ENCODE assay signal across 8 mouse cellular contexts in the genomic region with DNA sequence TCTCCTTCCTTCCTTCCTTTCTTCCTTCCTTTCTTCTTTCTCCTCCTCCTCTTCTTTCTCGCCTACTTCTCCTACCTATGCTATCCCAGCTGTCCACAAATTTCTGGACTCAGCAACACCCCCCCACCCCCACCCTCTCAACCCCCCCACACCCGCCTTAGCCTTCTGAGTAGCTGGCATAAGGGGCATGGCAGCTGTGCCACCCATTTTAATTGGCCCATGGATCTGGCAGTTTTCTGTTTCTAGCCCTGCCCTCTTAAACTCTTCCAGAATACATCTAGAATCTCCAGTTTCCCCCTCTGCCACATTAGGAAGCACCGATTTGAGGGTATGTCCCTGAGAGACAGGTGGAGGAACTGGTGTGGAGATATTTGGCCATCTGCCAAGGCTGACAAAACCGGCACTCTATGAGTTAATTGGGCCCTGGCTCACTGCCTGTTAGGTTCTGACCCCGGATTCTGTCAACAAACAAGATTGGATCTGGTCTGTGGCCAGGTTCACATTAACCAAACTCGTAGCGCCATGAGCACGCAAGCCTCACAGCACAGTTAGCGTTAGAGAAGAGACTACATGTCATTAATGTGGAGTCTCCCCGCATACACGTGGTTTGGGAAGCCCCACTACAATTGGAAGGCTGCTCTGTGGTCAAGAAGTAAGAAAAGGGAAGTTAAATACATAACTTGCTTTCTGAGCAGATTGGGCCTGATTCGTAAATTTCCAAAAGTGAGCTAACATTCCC. TPM values are rescaled to one million over a fixed set of nuclear protein-coding genes. Genes with fewer than 3 reads are reported as not detected.
DNase-seq lines count a peak whose midpoint lies in the region; ATAC-seq lines count a peak whose summit lies in the region.

No protein-coding gene starts in this region.

- H3K4me1 ChIP-seq in midbrain, embryonic 11.5 days (ENCODE audit: control insufficient read depth, insufficient read depth, low read length) = no peaks in the 10 kb centered on the region
- peaks cover 11% of the 10 kb centered on the region for H3K4me1 ChIP-seq in midbrain, embryonic 10.5 days
- 0 out of 2 replicates have a peak, but pooled peaks cover 7% of the 10 kb centered on the region for H3K4me1 ChIP-seq in embryonic facial prominence, embryonic 14.5 days (ENCODE audit: control insufficient read depth, insufficient read depth, low read length)
- H3K4me1 ChIP-seq in intestine, embryonic 14.5 days (replicated peaks; ENCODE audit: control insufficient read depth, insufficient read depth, low read length) = peaks cover 11% of the 10 kb centered on the region; the same call in 1 of the 2 replicates

- H3K9me3 ChIP-seq in midbrain, embryonic 11.5 days (ENCODE audit: control insufficient read depth, low read length) = no peaks in the 10 kb centered on the region
- no peaks in the 10 kb centered on the region for H3K9me3 ChIP-seq in midbrain, embryonic 10.5 days (replicated peaks)
- H3K9me3 ChIP-seq in embryonic facial prominence, embryonic 14.5 days (ENCODE audit: control insufficient read depth, low read length) = no peaks in the 10 kb centered on the region
- no peaks in the 10 kb centered on the region for H3K9me3 ChIP-seq in intestine, embryonic 14.5 days (ENCODE audit: control insufficient read depth, low read length)

- H3K36me3 ChIP-seq in midbrain, embryonic 11.5 days (ENCODE audit: control insufficient read depth, insufficient read depth, low read length) = no peaks in the 10 kb centered on the region
- no peaks in the 10 kb centered on the region for H3K36me3 ChIP-seq in midbrain, embryonic 10.5 days
- no peaks in the 10 kb centered on the region for H3K36me3 ChIP-seq in embryonic facial prominence, embryonic 14.5 days (ENCODE audit: control insufficient read depth, insufficient read depth, low read length)
- no peaks in the 10 kb centered on the region for H3K36me3 ChIP-seq in intestine, embryonic 14.5 days (ENCODE audit: control insufficient read depth, insufficient read depth, low read length)

- no peak overlapping the region for H3K9ac ChIP-seq in midbrain, embryonic 11.5 days (ENCODE audit: low read length)
- H3K9ac ChIP-seq in embryonic facial prominence, embryonic 14.5 days (ENCODE audit: low read depth, low read length) = no peak overlapping the region
- no peak overlapping the region for H3K9ac ChIP-seq in intestine, embryonic 14.5 days (ENCODE audit: low read length)

- H3K4me3 ChIP-seq in midbrain, embryonic 11.5 days (ENCODE audit: low read depth, low read length) = no peak overlapping the region
- H3K4me3 ChIP-seq in midbrain, embryonic 10.5 days = no peak overlapping the region
- H3K4me3 ChIP-seq in embryonic facial prominence, embryonic 14.5 days (ENCODE audit: low read depth, low read length) = no peak overlapping the region
- H3K4me3 ChIP-seq in intestine, embryonic 14.5 days (ENCODE audit: low read depth, low read length) = no peak overlapping the region

- DNase-seq in midbrain, embryonic 11.5 days (ENCODE audit: low spot score, missing footprints) = peak; percentile 76
- DNase-seq in midbrain, embryonic 10.5 days (ENCODE audit: low spot score) = no peak
- DNase-seq in embryonic facial prominence, embryonic 14.5 days (ENCODE audit: low spot score) = peak; percentile 74
- peak; percentile 60 for DNase-seq in intestine, embryonic 14.5 days (ENCODE audit: low spot score)
- peak; percentile 54 to 58 for DNase-seq in lung, adult 18-20 months
- peak; percentile 37 for DNase-seq in retina, embryonic 14.5 days (ENCODE audit: low spot score)
- DNase-seq in frontal cortex, postnatal 10 days (ENCODE audit: low spot score in 2 of 2) = no peak
- no peak for DNase-seq in left cerebral cortex, adult 11 months (ENCODE audit: low spot score)

- 72% methylated on average over 12 of the region's 12 CpGs for WGBS in midbrain, embryonic 11.5 days
- WGBS in midbrain, embryonic 10.5 days = 74% methylated on average over 12 of the region's 12 CpGs
- WGBS in embryonic facial prominence, embryonic 14.5 days = 27% methylated on average over 12 of the region's 12 CpGs
- WGBS in intestine, embryonic 14.5 days = 24% methylated on average over 12 of the region's 12 CpGs

- H3K27me3 ChIP-seq in midbrain, embryonic 11.5 days (ENCODE audit: control insufficient read depth, insufficient read depth, low read length) = no peaks in the 10 kb centered on the region
- no peaks in the 10 kb centered on the region for H3K27me3 ChIP-seq in midbrain, embryonic 10.5 days (ENCODE audit: low read depth, poor library complexity, severe bottlenecking)
- no peaks in the 10 kb centered on the region for H3K27me3 ChIP-seq in embryonic facial prominence, embryonic 14.5 days (replicated peaks; ENCODE audit: control insufficient read depth, insufficient read depth, low read length)
- no peaks in the 10 kb centered on the region for H3K27me3 ChIP-seq in intestine, embryonic 14.5 days (replicated peaks; ENCODE audit: control insufficient read depth, insufficient read depth, low read length)

- ATAC-seq in midbrain, embryonic 11.5 days (ENCODE audit: low FRiP score) = no peak
- ATAC-seq in embryonic facial prominence, embryonic 14.5 days (ENCODE audit: low read depth) = peak; percentile 62; the same call in 1 of the 2 replicates
- ATAC-seq in intestine, embryonic 14.5 days (replicated peaks; ENCODE audit: low FRiP score, low TSS enrichment, low read depth) = no peak

- no peak overlapping the region for H3K4me2 ChIP-seq in midbrain, embryonic 11.5 days
- peak overlapping the region; percentile 36 for H3K4me2 ChIP-seq in embryonic facial prominence, embryonic 14.5 days (ENCODE audit: low read depth, low read length)
- H3K4me2 ChIP-seq in intestine, embryonic 14.5 days (ENCODE audit: low read length) = peak overlapping the region; percentile 39

- H3K27ac ChIP-seq in midbrain, embryonic 11.5 days (ENCODE audit: low read depth, low read length) = no peak overlapping the region
- no peak overlapping the region for H3K27ac ChIP-seq in midbrain, embryonic 10.5 days (replicated peaks)
- no peak overlapping the region for H3K27ac ChIP-seq in embryonic facial prominence, embryonic 14.5 days (replicated peaks; ENCODE audit: low read depth, low read length)
- H3K27ac ChIP-seq in intestine, embryonic 14.5 days (ENCODE audit: low read depth) = no peak overlapping the region

RNA-seq across cellular contexts. Expression of a gene that starts 11.2 kb away (rescaled TPM):
- 43.9 and 55.0 TPM in 2 replicates for polyA plus RNA-seq in midbrain, embryonic 11.5 days (2014; fragmentation: Nextera tagmentation; extraction: Ambion mirVana)
- 30.6 and 39.9 TPM in 2 replicates for polyA plus RNA-seq in midbrain, embryonic 10.5 days (2016; fragmentation: Nextera tagmentation; extraction: Ambion mirVana)
- 20.8 and 21.1 TPM in 2 replicates for polyA plus RNA-seq in embryonic facial prominence, embryonic 14.5 days (2014; fragmentation: Nextera tagmentation; extraction: Ambion mirVana)
- 23.6 and 25.0 TPM in 2 replicates for polyA plus RNA-seq in intestine, embryonic 14.5 days (2014; fragmentation: Nextera tagmentation; extraction: Ambion mirVana)

Comparison
In these comparisons a context has a peak if more than half of its experiments do, and no peak if none do; other contexts are left out.
1. DNase-seq: peak in midbrain, embryonic 11.5 days (single experiment), embryonic facial prominence, embryonic 14.5 days (single experiment), intestine, embryonic 14.5 days (single experiment), lung, adult 18-20 months (2 of 2) and retina, embryonic 14.5 days (single experiment); none in midbrain, embryonic 10.5 days (single experiment), frontal cortex, postnatal 10 days (0 of 2) and left cerebral cortex, adult 11 months (single experiment).